Mouse (Mus musculus) kidney, adult 2 months (tissue): ENCODE measurements around the gene Atp8b5.

Experiments
- CTCF ChIP-seq: fragments of 200-500 bp; conservative IDR thresholded peaks from 2 replicates; pipeline ENCODE4 v1.5.1; 2011; ENCODE audit warnings: low read depth, mild to moderate bottlenecking, control low read depth, low read length, moderate library complexity, mixed read lengths; ENCODE audit not compliant: insufficient read depth, insufficient read length
- POLR2A ChIP-seq: fragments of 200-500 bp; IDR thresholded peaks from one replicate; pipeline ENCODE4 v1.6.1; 2011; ENCODE audit warnings: low read depth, low read length, control low read depth

GRCm38 (mm10) chr4:43371406-43371805 lies 104.4 kb downstream of the Atp8b5 start:
- no peak for TF ChIP-seq POLR2A
- no peak for TF ChIP-seq CTCF
